Mouse (Mus musculus): Measurements from ENCODE around the gene Frmd5.

GRCm38 (mm10) chr2:121661160-121661502, 145.8 kb downstream of the Frmd5 start:
- TF ChIP-seq MAX (IDR thresholded peaks at IDR 0.05; ENCODE audit: low read depth) (no peak), POLR2AphosphoS2 (IDR thresholded peaks at IDR 0.05; ENCODE audit: insufficient read length, low read depth) (no peak), POLR2A (IDR thresholded peaks at IDR 0.05; ENCODE audit: insufficient read length, low read depth) (no peak), USF1 (IDR thresholded peaks at IDR 0.05; ENCODE audit: low read depth) (no peak), E2F4 (IDR thresholded peaks at IDR 0.05; ENCODE audit: insufficient read depth) (no peak), MYOG (IDR thresholded peaks at IDR 0.05; ENCODE audit: control insufficient read depth in 1 of 3, insufficient read depth in 1 of 3, insufficient read length in 2 of 3, low read depth in 2 of 3) (no peak), MYOD1 (IDR thresholded peaks at IDR 0.05; ENCODE audit: control insufficient read depth in 1 of 3, insufficient read length in 2 of 3, low read depth in 2 of 3) (no peak), SRF (IDR thresholded peaks at IDR 0.05; ENCODE audit: control insufficient read depth, insufficient read length, low read depth) (no peak), TCF3 (IDR thresholded peaks at IDR 0.05; ENCODE audit: insufficient read length, low read depth) (no peak), TCF12 (IDR thresholded peaks at IDR 0.05; ENCODE audit: insufficient read depth, poor library complexity, severe bottlenecking) (no peak), CEBPB (IDR thresholded peaks at IDR 0.05; ENCODE audit: insufficient read depth, poor library complexity, severe bottlenecking) (no peak), REST (IDR thresholded peaks at IDR 0.05; ENCODE audit: insufficient read depth, insufficient read length) (no peak)
